Mouse (Mus musculus) myocyte (in vitro differentiated cells): Measurements from ENCODE around the gene Gm10277. TPM values are rescaled to one million over a fixed set of nuclear protein-coding genes. Genes with fewer than 3 reads are reported as not detected.
"Not testable (repeated sequence)": the region's sequence is repeated elsewhere in the genome, so short reads cannot be mapped to it uniquely, and the experiment has no call there.

Experiments used
- H3K27me3 ChIP-seq: one replicate; pipeline ENCODE4 v1.6.1; 2011; ENCODE audit not compliant: control insufficient read depth, insufficient read depth, insufficient read length
- H3K36me3 ChIP-seq: one replicate; pipeline ENCODE4 v1.6.1; 2011; ENCODE audit not compliant: control insufficient read depth, insufficient read depth
- H3K4me2 ChIP-seq: one replicate; pipeline ENCODE4 v1.6.1; 2011; ENCODE audit warnings: low read depth, control low read depth
- H3K4me3 ChIP-seq: one replicate; pipeline ENCODE4 v1.5.1; 2011; ENCODE audit warnings: mild to moderate bottlenecking, control low read depth, moderate library complexity
- H3K79me2 ChIP-seq: one replicate; pipeline ENCODE4 v1.6.1; 2011; ENCODE audit not compliant: control insufficient read depth, insufficient read depth
- H3ac ChIP-seq: one replicate; pipeline ENCODE4 v1.6.1; 2011; ENCODE audit not compliant: control insufficient read depth, insufficient read length
- CEBPB ChIP-seq: IDR thresholded peaks from 2 replicates; pipeline ENCODE4 v1.6.1; 2011; ENCODE audit warnings: mild to moderate bottlenecking, moderate library complexity; ENCODE audit not compliant: poor library complexity, insufficient read depth, severe bottlenecking
- E2F4 ChIP-seq: IDR thresholded peaks from one replicate; pipeline ENCODE4 v1.6.1; 2011; ENCODE audit warnings: mild to moderate bottlenecking, control low read depth, moderate library complexity; ENCODE audit not compliant: insufficient read depth
- MAX ChIP-seq: IDR thresholded peaks from one replicate; pipeline ENCODE4 v1.6.1; 2011; ENCODE audit warnings: low read depth, mild to moderate bottlenecking, control low read depth
- MYOD1 ChIP-seq, 3 experiments: IDR thresholded peaks; one replicate each; pipeline ENCODE4 v1.6.1; 2011; ENCODE audit warnings: control low read depth in 2 of 3, low read depth in 2 of 3, mild to moderate bottlenecking in 2 of 3, moderate library complexity in 1 of 3; ENCODE audit not compliant: insufficient read length in 2 of 3, control insufficient read depth in 1 of 3
- MYOG ChIP-seq, 3 experiments: IDR thresholded peaks; one replicate each; pipeline ENCODE4 v1.6.1; 2011; ENCODE audit warnings: control low read depth in 2 of 3, low read depth in 2 of 3, mild to moderate bottlenecking in 2 of 3; ENCODE audit not compliant: insufficient read length in 2 of 3, control insufficient read depth in 1 of 3, insufficient read depth in 1 of 3
- POLR2A ChIP-seq: IDR thresholded peaks from one replicate; pipeline ENCODE4 v1.6.1; 2011; ENCODE audit warnings: low read depth, mild to moderate bottlenecking, control low read depth, moderate library complexity; ENCODE audit not compliant: insufficient read length
- POLR2AphosphoS2 ChIP-seq: IDR thresholded peaks from one replicate; pipeline ENCODE4 v1.6.1; 2011; ENCODE audit warnings: low read depth, control low read depth; ENCODE audit not compliant: insufficient read length
- REST ChIP-seq: IDR thresholded peaks from one replicate; pipeline ENCODE4 v1.6.1; 2011; ENCODE audit warnings: mild to moderate bottlenecking, control low read depth, moderate library complexity; ENCODE audit not compliant: insufficient read depth, insufficient read length
- SRF ChIP-seq: IDR thresholded peaks from one replicate; pipeline ENCODE4 v1.6.1; 2011; ENCODE audit warnings: low read depth; ENCODE audit not compliant: control insufficient read depth, insufficient read length
- TCF12 ChIP-seq: IDR thresholded peaks from one replicate; pipeline ENCODE4 v1.6.1; 2011; ENCODE audit warnings: mild to moderate bottlenecking, control low read depth; ENCODE audit not compliant: poor library complexity, insufficient read depth, severe bottlenecking
- TCF3 ChIP-seq: IDR thresholded peaks from one replicate; pipeline ENCODE4 v1.6.1; 2011; ENCODE audit warnings: low read depth, control low read depth; ENCODE audit not compliant: insufficient read length
- USF1 ChIP-seq: IDR thresholded peaks from one replicate; pipeline ENCODE4 v1.6.1; 2011; ENCODE audit warnings: low read depth, mild to moderate bottlenecking, control low read depth, moderate library complexity
- polyA plus RNA-seq: library from polyadenylated mRNA; unstranded; fragments of >200 nt; fragmentation: generic; extraction: Trizol; gene quantifications from one replicate; pipeline ENCODE4 v1.2.1, GENCODE M21; 2012; ENCODE audit warnings: missing spikeins

Gene Gm10277
- polyA plus RNA-seq, 1 experiment: 0.07 TPM

GRCm38 (mm10) chr11:77752525-77752924, 35.0 kb downstream of the Gm10277 start:
- peaks cover 5% of the 10 kb centered on the region for H3K27me3 ChIP-seq
- H3K4me2 ChIP-seq: no peak overlapping the region
- no peaks in the 10 kb centered on the region for H3K36me3 ChIP-seq
- no peak overlapping the region for H3K4me3 ChIP-seq
- H3K79me2 ChIP-seq: no peaks in the 10 kb centered on the region
- H3ac ChIP-seq: no peak overlapping the region
- TF ChIP-seq MAX (no peak), TCF3 (no peak), REST (no peak), CEBPB (no peak), MYOG (IDR thresholded peaks at IDR 0.05; ENCODE audit: control insufficient read depth in 1 of 3, insufficient read depth in 1 of 3, insufficient read length in 2 of 3, low read depth in 2 of 3) (no peak), MYOD1 (IDR thresholded peaks at IDR 0.05; ENCODE audit: control insufficient read depth in 1 of 3, insufficient read length in 2 of 3, low read depth in 2 of 3) (no peak), SRF (no peak), USF1 (no peak), E2F4 (no peak), POLR2AphosphoS2 (no peak), POLR2A (no peak), TCF12 (no peak)

GRCm38 (mm10) chr11:77748996-77749395, 38.6 kb downstream of the Gm10277 start:
- H3K4me2 ChIP-seq: no peak overlapping the region
- H3K79me2 ChIP-seq: no peaks in the 10 kb centered on the region
- no peak overlapping the region for H3ac ChIP-seq
- peaks cover 5% of the 10 kb centered on the region for H3K27me3 ChIP-seq
- H3K36me3 ChIP-seq: no peaks in the 10 kb centered on the region
- no peak overlapping the region for H3K4me3 ChIP-seq
- TF ChIP-seq REST (no peak), TCF3 (no peak), USF1 (no peak), E2F4 (no peak), SRF (no peak), CEBPB (no peak), MYOG (IDR thresholded peaks at IDR 0.05; ENCODE audit: control insufficient read depth in 1 of 3, insufficient read depth in 1 of 3, insufficient read length in 2 of 3, low read depth in 2 of 3) (no peak), MYOD1 (IDR thresholded peaks at IDR 0.05; ENCODE audit: control insufficient read depth in 1 of 3, insufficient read length in 2 of 3, low read depth in 2 of 3) (no peak), POLR2AphosphoS2 (no peak), POLR2A (no peak), MAX (no peak), TCF12 (no peak)

DNA sequence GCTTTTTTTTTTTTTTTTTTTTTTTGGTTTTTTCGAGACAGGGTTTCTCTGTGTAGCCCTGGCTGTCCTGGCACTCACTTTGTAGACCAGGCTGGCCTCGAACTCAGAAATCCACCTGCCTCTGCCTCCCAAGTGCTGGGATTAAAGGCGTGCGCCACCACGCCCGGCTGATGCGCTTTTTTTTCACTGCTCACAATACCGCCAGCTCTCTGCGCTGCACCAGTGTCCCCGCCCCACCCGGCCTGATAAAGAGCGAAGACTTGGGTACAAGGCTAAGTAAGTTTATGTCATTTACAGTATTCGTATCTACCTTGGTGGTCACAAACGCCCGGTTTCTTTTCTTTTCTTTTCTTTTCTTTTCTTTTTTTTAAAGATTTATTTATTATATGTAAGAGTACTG, 40.4 kb downstream of the Gm10277 start:
- H3K27me3 ChIP-seq, H3ac ChIP-seq, H3K4me2 ChIP-seq, H3K79me2 ChIP-seq, H3K36me3 ChIP-seq, H3K4me3 ChIP-seq: not testable (repeated sequence)

DNA sequence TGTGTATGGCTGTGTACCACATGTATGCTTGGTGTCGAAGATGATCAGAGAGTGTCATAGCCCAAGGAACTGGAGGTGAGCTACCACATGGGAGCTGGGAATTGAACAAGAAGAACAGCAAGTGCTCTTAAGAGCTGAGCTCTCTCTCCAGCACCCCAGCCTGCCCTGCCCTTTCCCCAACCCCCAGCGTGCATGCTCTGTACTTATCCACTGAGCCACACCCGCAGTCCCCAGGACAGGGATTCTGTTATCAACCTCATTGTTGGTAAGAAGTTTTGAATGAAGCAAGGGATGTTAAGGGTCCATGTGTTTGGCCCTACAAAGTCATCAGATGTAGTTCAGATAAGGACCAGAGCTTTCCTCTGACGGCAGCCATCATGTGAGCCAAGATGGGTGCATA, 40.9 kb downstream of the Gm10277 start:
- Histone ChIP-seq H3K27me3 (peaks cover under 1% of the 10 kb centered on the region), H3K4me2 (no peak overlapping the region), H3ac (no peak overlapping the region), H3K79me2 (no peaks in the 10 kb centered on the region), H3K36me3 (no peaks in the 10 kb centered on the region), H3K4me3 (no peak overlapping the region)
- TF ChIP-seq TCF12: no peak
- TF ChIP-seq SRF: no peak
- no peak for TF ChIP-seq REST
- no peak for TF ChIP-seq MAX
- TF ChIP-seq CEBPB: no peak
- TF ChIP-seq USF1: no peak
- TF ChIP-seq MYOG (IDR thresholded peaks at IDR 0.05; ENCODE audit: control insufficient read depth in 1 of 3, insufficient read depth in 1 of 3, insufficient read length in 2 of 3, low read depth in 2 of 3): no peak
- TF ChIP-seq MYOD1 (IDR thresholded peaks at IDR 0.05; ENCODE audit: control insufficient read depth in 1 of 3, insufficient read length in 2 of 3, low read depth in 2 of 3): no peak
- TF ChIP-seq TCF3: no peak
- no peak for TF ChIP-seq E2F4
- no peak for TF ChIP-seq POLR2AphosphoS2
- TF ChIP-seq POLR2A: no peak

- Histone ChIP-seq H3K36me3 (no peaks in the 10 kb centered on the region), H3K27me3 (no peaks in the 10 kb centered on the region), H3K4me3 (no peak overlapping the region), H3ac (no peak overlapping the region), H3K4me2 (no peak overlapping the region), H3K79me2 (no peaks in the 10 kb centered on the region)
- TF ChIP-seq POLR2A (no peak), TCF3 (no peak), TCF12 (no peak), E2F4 (no peak), SRF (no peak), CEBPB (no peak), MAX (no peak), REST (no peak), POLR2AphosphoS2 (no peak), USF1 (no peak), MYOG (IDR thresholded peaks at IDR 0.05; ENCODE audit: control insufficient read depth in 1 of 3, insufficient read depth in 1 of 3, insufficient read length in 2 of 3, low read depth in 2 of 3) (no peak), MYOD1 (IDR thresholded peaks at IDR 0.05; ENCODE audit: control insufficient read depth in 1 of 3, insufficient read length in 2 of 3, low read depth in 2 of 3) (no peak)
These were observed 43.6 kb downstream of the Gm10277 start for GRCm38 (mm10) chr11:77743966-77744365.
